Mouse (Mus musculus) midbrain, postnatal 0 days (tissue): ENCODE measurements around the gene Fbxl7. TPM values are rescaled to one million over a fixed set of nuclear protein-coding genes. Genes with fewer than 3 reads are reported as not detected.
"Not testable (repeated sequence)": the region's sequence is repeated elsewhere in the genome, so short reads cannot be mapped to it uniquely, and the experiment has no call there.

Experiments used
- ATAC-seq: fragments of 200-750 bp; cut with Nextera tagmentation; 2 replicates; pipeline ENCODE4 v1.8.0; 2017; ENCODE audit warnings: moderate number of reproducible peaks, mild to moderate bottlenecking, moderate TSS enrichment, moderate library complexity; ENCODE audit not compliant: low FRiP score
- DNase-seq: peaks from one replicate; pipeline ENCODE4 v3.0.0-alpha.2; 2015; ENCODE audit warnings: low spot score
- H3K27ac ChIP-seq: fragments of 300-500 bp; sonication (generic); 2 replicates; pipeline ENCODE4 v1.5.1; 2014; ENCODE audit warnings: low read depth, mild to moderate bottlenecking, low read length, mixed read lengths
- H3K27me3 ChIP-seq: fragments of 300-500 bp; sonication (generic); 2 replicates; pipeline ENCODE4 v1.6.1; 2014; ENCODE audit warnings: low read length, control low read depth, mixed read lengths; ENCODE audit not compliant: insufficient read depth
- H3K36me3 ChIP-seq: fragments of 300-500 bp; sonication (generic); 2 replicates; pipeline ENCODE4 v1.6.1; 2014; ENCODE audit warnings: low read length, control low read depth, mixed read lengths; ENCODE audit not compliant: insufficient read depth
- H3K4me1 ChIP-seq: fragments of 300-500 bp; sonication (generic); 2 replicates; pipeline ENCODE4 v1.6.1; 2014; ENCODE audit warnings: mild to moderate bottlenecking, control low read depth, antibody characterized with exemption, low read length, mixed read lengths; ENCODE audit not compliant: insufficient read depth
- H3K4me2 ChIP-seq: fragments of 300-500 bp; sonication (generic); 2 replicates; pipeline ENCODE4 v1.6.1; 2014; ENCODE audit warnings: low read depth, mild to moderate bottlenecking, low read length, mixed read lengths; ENCODE audit not compliant: poor library complexity, severe bottlenecking
- H3K4me3 ChIP-seq: fragments of 300-500 bp; sonication (generic); 2 replicates; pipeline ENCODE4 v1.5.1; 2014; ENCODE audit warnings: low read depth, mild to moderate bottlenecking, low read length, moderate library complexity
- H3K9ac ChIP-seq: fragments of 300-500 bp; sonication (generic); replicated peaks from 2 replicates; pipeline ENCODE4 v1.6.1; 2014; ENCODE audit warnings: mild to moderate bottlenecking, low read length, moderate library complexity, mixed read lengths; ENCODE audit not compliant: poor library complexity, severe bottlenecking
- H3K9me3 ChIP-seq: fragments of 300-500 bp; sonication (generic); 2 replicates; pipeline ENCODE4 v1.6.1; 2016; ENCODE audit warnings: low read length, control low read depth
- CTCF ChIP-seq: IDR thresholded peaks from 2 replicates; pipeline ENCODE4 v1.5.1; 2016; ENCODE audit warnings: antibody characterized with exemption, mild to moderate bottlenecking
- WGBS: fragments of 180-500 bp; shearing (Covaris S2); extraction: QIAGEN DNeasy Blood & Tissue Kit; methylation state at CpG from one replicate; pipeline ENCODE4 v1.1.7; 2014; 5-methylcytosine and 5-hydroxymethylcytosine counted together
- polyA plus RNA-seq: library from polyadenylated mRNA; unstranded; fragments of >200 nt; fragmentation: Nextera tagmentation; extraction: Ambion mirVana; gene quantifications from 2 replicates; pipeline ENCODE4 v1.2.1, GENCODE M21; 2015
- total RNA-seq: library from RNA; depleted of rRNA; stranded (reverse); fragments of >200 nt; gene quantifications from 2 replicates; pipeline ENCODE4 v1.2.3, GENCODE M21; 2014

Fbxl7 gene
- total and polyA plus RNA-seq, 2 experiments from 2014 or later: 3.9 to 10.0 TPM

DNA sequence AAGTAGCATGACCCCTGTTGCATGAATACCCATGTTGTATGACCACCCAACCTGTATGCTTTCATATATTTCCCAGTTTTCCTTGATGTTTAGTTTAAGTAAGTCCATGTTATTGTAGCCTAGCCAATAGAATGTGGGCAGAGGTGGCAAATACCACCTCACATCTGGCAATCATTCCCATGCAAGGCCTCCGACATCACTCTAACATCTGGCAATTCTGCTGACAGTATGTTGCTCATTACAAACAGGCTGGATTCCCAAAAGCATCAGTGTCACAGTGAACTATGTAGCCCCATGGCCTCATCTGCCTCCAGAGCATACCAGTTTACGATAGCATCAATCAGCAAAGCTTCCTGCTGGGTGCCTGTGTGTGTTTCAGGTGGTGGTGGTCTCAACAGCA lies 163.0 kb downstream of the Fbxl7 start:
- no peak for DNase-seq
- 86% methylated on average over 2 of the region's 2 CpGs for WGBS
- ATAC-seq: no peak
- no peak overlapping the region for H3K9ac ChIP-seq
- H3K4me2 ChIP-seq: no peak overlapping the region
- no peak overlapping the region for H3K4me3 ChIP-seq
- no peaks in the 10 kb centered on the region for H3K9me3 ChIP-seq
- H3K27me3 ChIP-seq: no peaks in the 10 kb centered on the region
- no peaks in the 10 kb centered on the region for H3K36me3 ChIP-seq
- no peaks in the 10 kb centered on the region for H3K4me1 ChIP-seq
- H3K27ac ChIP-seq: no peak overlapping the region
- no peak for TF ChIP-seq CTCF

GRCm38 (mm10) chr15:26730760-26731159 lies 164.6 kb downstream of the Fbxl7 start:
- no peak overlapping the region for H3K27ac ChIP-seq
- DNase-seq (no peak), ATAC-seq (no peak)
- H3K4me1 ChIP-seq: no peaks in the 10 kb centered on the region
- H3K27me3 ChIP-seq: no peaks in the 10 kb centered on the region
- TF ChIP-seq CTCF: no peak
- WGBS: 78% methylated on average over 2 of the region's 2 CpGs
- H3K4me2 ChIP-seq: no peak overlapping the region
- H3K4me3 ChIP-seq: no peak overlapping the region
- H3K9ac ChIP-seq: no peak overlapping the region
- no peaks in the 10 kb centered on the region for H3K9me3 ChIP-seq
- H3K36me3 ChIP-seq: no peaks in the 10 kb centered on the region

- not testable (repeated sequence) for H3K4me2 ChIP-seq, H3K4me3 ChIP-seq, H3K36me3 ChIP-seq, ATAC-seq, H3K27ac ChIP-seq, DNase-seq, H3K27me3 ChIP-seq, H3K9me3 ChIP-seq, H3K9ac ChIP-seq, H3K4me1 ChIP-seq
- 92% methylated on average over 4 of the region's 7 CpGs for WGBS
Observed at GRCm38 (mm10) chr15:26729341-26729740, 166.0 kb downstream of the Fbxl7 start.

DNA sequence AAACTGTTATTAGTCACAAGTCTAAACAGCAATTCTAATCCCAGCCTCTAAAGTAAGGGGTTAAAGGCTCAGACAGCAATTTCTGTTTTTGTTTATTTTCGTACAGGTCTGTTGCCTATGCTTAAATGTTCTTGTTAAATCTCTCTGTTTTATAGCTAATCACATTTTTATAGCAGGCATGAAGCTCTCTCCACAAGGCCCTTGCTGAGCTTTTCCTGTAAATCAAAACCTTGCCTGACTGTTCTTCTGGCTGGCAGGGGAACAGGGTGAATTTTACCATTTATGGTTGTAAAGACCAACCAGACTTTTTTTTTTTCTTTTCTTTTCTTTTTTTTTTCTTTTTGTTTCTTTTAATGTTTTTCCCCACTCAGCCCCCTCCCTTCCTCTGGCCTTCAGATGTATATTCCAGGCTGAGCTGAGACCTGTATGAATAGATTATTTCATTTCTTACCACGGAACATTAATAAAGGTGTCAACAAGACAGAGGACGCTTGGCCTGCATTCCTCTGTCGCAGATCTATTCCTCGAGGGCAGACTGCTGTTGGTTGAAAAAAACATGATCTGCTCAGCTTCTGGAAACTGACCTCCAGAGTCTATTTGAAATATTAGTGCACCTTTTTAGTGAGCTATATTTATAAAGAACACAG lies 176.9 kb downstream of the Fbxl7 start:
- no peaks in the 10 kb centered on the region for H3K27me3 ChIP-seq
- no peaks in the 10 kb centered on the region for H3K9me3 ChIP-seq
- TF ChIP-seq CTCF: no peak
- H3K4me2 ChIP-seq: no peak overlapping the region
- DNase-seq: no peak
- no peak overlapping the region for H3K4me3 ChIP-seq
- H3K27ac ChIP-seq: no peak overlapping the region; the same call in 1 of the 2 replicates
- no peaks in the 10 kb centered on the region for H3K36me3 ChIP-seq
- no peaks in the 10 kb centered on the region for H3K4me1 ChIP-seq
- 38% methylated on average over 5 of the region's 5 CpGs for whole genome bisulfite sequencing
- ATAC-seq: no peak
- no peak overlapping the region for H3K9ac ChIP-seq

DNA sequence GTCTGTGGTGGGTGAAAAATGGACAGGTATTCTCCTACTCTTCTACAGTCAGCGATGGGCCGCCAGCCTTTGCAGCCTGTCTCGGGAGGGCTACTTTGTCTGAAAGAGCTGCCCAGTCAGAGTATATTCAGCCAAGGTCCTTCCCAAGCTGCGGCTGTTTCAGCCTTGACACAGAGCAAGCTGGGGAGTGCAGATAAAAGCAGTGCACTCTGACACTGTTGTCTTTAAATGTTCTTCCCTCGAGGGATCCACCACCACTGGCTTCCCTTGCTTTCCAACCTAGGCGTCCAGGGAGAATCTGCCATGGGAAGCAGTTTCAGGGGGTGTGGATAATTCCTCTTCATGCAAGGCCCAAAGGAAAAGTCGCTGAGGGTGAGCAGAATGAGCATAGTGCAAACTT lies 177.4 kb downstream of the Fbxl7 start:
- Histone ChIP-seq H3K4me3 (no peak overlapping the region), H3K27ac (no peak overlapping the region; the same call in 1 of the 2 replicates), H3K4me1 (no peaks in the 10 kb centered on the region), H3K9ac (no peak overlapping the region), H3K27me3 (no peaks in the 10 kb centered on the region), H3K9me3 (no peaks in the 10 kb centered on the region), H3K4me2 (no peak overlapping the region), H3K36me3 (no peaks in the 10 kb centered on the region)
- WGBS: 53% methylated on average over 7 of the region's 7 CpGs
- no peak for TF ChIP-seq CTCF
- ATAC-seq (no peak), DNase-seq (no peak)

DNA sequence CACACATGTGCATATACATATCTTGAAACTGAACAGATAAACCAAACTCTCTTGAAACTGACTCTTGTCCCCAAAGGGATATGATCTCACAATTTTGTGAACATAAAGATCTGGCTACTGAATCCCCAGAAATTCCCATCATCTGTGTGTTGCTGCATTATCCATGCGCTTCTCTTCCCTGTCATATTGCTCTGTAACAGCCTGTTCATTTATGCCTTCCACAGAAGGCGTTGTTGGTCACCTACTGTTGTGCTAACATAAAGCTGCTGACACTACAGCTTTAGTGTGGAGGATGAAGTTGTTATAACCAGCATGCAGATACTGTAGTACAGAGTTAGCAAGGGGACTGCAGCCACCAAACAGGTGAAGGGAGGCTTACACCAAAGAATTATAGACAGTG lies 179.2 kb downstream of the Fbxl7 start:
- no peak overlapping the region for H3K4me2 ChIP-seq
- no peak for DNase-seq
- H3K27ac ChIP-seq: no peak overlapping the region
- H3K27me3 ChIP-seq: no peaks in the 10 kb centered on the region
- no peak overlapping the region for H3K9ac ChIP-seq
- no peaks in the 10 kb centered on the region for H3K36me3 ChIP-seq
- H3K4me3 ChIP-seq: no peak overlapping the region
- no peak for ATAC-seq
- no peaks in the 10 kb centered on the region for H3K4me1 ChIP-seq
- H3K9me3 ChIP-seq: no peaks in the 10 kb centered on the region
- no peak for TF ChIP-seq CTCF
- whole genome bisulfite sequencing: 76% methylated on average over 2 of the region's 2 CpGs
